Mouse (Mus musculus) cerebellum, adult 11-12 months (tissue): Measurements from ENCODE around the gene Atg7.
A peak's percentile ranks its signal among the peaks of the same experiment; 100 is the strongest.
"Not testable (repeated sequence)": the region's sequence is repeated elsewhere in the genome, so short reads cannot be mapped to it uniquely, and the experiment has no call there.

ENCODE experiments used
- DNase-seq: peaks from one replicate; pipeline ENCODE4 v3.0.0; 2022

Atg7 gene

DNA sequence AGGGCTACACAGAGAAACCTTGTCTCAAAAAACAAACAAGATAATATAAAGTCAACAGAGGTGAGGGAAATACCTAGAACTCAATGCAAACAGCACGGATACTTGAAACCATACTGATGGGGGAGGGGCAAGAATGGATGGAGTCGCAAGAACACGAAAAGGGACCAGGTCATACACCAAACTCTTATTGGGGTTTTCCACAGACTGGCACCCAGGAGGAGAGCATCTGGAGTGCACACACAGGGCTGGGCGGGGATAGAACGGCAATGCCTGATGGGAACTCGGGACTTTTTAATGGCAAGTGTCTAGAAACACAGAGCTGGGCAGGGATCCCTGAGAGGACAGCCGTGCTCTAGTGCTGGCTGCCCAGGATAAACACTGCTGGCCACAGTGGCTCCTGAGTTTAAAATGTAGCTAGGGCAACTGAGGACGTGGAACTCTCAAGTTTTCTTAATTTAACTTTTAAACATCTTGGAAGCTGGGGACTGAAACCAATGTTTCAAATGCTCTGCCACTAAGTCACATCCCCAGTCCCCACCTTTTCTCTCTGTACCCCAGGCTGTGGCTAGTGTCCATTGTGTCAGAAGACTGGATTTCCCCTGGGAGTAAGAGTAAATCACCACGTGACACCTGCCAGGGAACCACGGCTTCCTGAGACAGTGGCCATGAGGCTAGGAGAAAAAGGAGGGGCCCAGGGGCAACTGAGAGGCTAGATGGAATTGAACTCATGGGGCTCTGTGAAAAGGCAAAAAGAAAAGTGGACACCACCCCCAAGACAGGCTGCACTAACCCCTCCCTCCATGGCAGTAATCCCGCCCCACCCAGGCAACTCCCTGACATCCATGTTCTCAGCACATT is 243.8 kb downstream of the Atg7 start:
- DNase-seq: no peak

DNA sequence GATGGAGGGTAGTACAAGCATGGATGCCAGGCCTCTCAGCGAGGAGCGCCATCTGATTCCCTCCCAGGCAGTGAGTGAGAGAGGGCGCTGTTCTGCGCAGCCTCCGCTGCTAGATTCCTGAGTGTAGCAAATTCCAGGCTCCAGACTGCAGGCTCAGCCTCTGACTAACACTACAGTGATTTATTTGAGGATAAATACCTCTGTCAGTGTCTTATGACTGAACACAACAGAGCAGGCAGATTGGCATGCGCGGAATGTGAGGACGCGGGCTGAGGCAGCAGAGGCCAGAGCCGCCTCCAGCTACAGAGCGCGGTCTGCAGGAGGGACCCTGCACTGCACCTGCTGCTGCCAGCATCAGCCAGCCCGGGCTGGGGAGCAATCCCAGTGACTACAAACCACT is 246.0 kb downstream of the Atg7 start:
- peak; percentile 45 for DNase-seq

DNA sequence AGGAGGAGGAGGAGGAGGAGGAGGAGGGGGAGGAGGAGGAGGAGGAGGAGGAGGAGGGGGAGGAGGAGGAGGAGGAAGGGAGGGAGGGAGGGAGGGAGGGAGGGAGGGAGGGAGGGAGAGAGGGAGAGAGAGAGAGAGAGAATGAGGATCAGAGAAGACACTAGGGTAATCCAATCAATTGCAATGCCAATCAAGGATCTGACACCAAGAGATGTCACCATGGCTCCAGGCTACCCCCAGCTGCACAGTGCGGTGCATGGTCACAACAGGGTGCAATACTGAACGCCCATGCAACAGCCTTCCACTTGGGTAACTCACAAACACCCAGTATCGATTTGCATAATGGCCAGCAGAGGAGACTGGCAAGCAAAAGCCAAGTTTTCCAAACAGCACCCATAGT is 247.1 kb downstream of the Atg7 start:
- not testable (repeated sequence) for DNase-seq

DNA sequence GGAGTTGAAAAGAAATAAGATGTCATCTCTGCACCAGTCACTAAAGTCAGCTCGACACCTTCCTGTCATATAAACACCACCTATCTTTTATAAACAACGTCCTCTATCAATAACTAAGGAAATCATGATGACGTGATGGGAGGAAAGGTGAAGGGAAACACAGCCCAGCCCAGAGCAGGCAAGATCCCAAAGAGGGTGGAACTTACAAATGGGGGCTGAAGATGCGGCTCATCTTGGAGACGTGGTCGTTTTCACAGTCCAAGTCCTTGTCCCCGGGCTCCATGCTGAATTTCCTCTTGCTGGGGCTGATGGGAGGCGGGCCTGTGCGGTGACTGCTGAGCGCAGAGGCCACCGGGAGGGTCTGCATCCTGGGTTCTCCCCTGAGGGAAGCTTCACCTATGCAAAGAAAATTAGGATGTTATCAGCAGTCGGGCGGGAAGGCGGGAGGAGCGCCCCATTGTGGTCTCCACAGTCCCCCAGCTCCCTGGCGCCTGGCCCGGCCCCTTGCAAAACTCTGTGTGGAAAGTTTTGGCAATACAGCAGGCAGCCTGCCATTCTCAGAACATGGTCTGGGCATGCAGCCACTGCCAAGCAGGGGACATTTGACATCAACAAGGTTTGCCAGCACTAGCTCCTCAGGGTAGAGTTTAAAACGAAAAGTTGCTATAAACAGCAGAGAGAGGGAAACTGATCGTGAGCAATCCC is 247.7 kb downstream of the Atg7 start:
- peak; percentile 85 for DNase-seq

DNA sequence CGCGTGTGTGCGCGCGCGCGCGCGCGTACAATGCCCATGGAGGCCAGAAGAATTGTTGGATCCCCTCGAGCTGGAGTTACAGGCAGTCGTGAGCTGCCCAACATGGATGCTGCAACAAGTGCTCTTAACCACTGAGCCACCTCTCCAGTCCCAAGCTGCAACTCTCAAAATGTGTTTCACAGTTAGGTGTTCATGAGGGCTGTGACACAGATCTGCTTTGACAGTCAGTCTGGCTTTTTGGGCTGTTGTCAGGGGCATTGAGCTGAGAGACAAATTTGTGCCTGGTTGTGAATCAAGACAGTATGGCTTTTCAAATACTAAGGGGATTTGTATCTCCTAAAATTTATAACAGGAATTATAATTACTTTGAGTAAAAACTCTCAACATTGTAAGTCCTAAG is 248.4 kb downstream of the Atg7 start:
- no peak for DNase-seq

DNA sequence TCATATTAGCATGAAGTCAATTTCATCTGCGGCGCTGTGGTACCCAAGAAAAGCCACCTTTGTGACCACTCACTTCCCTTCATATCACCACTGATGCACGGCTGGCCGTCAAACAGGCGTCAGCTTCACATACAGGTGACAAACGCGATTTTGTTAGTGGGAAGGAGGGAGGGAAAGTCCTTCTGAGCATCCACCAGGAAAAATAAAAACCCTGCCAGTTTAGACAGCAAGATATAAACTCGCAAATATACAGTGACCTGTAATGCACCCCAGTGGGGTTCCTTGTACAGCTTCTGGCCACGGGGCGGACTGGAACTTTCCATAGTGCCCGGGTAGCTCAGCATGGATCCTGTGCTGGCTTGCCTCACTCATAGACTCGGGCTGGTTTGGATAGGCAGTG is 248.9 kb downstream of the Atg7 start:
- DNase-seq: no peak

DNA sequence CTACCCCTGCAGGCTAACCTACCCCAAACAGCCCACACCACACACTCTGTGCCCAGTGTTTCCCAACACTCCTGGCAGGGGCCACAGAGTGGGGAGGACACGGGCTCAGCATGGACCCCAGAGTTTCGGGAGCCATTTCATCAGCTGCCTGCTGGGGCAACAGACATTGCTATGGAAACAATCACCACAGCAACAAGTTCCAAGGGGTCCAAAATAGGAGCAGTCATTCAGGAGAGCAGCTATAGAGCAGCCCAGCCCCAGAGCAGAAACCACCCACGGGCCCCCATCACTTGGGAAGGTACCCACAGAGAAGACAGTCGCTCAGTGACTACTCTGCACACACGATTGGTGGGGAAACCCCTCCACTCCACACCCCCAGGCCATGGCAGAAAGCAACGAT is 249.5 kb downstream of the Atg7 start:
- no peak for DNase-seq

DNA sequence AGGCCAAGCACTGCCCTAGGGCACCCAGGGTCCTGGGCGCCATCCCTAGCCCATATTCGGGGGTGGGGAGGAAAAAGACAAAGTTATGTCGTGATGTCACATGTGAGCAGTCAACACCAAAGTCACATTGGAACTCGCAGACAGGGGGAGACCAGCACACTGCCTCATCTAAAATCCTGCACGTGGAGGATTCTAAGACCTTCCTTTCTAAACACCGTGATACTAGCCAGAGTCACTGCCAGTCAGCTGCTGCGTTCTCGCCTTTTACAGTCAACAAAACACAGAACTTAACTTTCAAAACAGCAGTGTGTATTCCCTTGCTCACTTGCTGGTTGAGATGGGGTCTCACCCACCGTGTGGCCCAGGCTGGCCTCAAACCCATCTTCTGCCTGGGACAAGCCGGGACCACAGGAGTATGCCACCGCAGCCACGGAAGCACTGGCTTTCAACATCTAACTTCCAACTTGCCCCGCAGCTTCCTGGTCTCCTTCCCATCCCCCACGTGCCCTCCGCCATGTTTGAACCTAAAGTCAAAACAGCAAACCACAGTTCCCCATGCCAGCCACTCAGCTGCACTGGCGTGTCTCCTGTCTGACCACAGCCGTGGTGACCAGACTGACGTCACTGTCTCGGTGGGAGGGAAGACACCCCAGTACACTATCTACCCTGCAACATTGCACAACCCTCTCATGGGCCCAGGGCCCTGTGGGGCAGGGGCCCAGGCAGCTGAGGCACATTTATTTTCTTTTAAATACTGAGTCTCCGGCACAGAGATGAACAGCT is 250.7 kb downstream of the Atg7 start:
- no peak for DNase-seq

DNA sequence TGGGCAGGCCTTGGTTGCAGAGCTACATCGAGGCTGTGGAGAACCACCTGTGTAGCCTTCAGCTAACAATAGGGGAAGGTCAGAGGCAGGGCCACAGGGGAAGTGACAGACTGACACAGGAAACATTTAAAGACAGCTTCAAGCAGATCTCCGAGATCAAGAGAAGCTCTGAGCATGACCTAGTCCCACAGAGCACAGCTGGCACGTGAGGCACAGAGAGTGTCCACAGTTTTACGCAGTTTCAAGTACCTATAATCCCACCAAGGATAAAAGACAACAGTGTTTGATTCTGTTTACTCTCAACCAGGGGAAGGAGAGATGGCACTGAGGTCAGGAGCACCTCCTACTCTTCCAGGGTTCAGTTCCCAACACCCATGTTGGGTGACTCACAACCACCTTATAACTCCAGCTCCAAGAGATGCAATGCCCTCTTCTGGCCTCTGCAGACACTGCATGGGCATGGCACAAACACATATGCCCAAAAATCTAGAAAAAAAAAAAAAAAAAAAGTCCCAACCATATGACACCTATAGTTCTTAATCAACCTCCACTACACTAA is 251.7 kb downstream of the Atg7 start:
- no peak for DNase-seq

DNA sequence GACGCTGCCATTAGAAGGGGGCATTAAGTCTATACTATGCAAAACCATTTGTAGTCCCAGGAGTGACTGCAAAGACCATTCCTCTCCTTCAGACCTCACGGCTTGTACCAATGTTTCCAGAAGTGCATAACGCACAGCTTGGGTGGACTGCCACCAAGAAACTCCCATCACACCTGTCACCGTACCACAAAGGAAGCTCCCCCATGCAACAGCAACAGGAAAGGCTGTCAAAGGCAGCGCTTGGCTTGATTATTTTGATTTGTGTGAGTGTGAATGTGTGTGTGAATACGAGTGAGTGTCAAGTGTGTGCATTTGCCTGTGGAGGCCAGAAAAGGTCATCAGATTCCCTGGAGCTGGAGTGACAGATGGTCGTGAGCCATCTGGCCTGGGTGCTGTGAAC is 252.3 kb downstream of the Atg7 start:
- no peak for DNase-seq

DNA sequence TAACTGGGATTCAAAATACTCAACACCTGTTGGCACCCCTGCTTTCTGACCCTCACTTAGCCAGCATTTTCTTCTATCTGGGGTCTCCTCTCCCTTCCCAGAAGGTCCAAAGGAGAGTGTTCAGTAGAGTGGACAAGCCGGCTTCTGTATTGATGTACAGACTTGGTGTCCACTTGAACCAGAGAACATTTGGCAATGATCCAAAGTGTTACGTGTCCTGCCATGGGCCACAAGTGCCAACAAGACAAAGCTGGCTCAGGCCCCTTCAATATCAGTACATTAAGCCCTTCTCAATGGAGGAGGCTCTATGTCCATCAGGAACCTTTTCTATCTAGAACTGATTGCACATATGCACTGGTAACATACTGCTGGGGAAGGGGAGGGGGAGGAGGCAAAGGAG is 253.4 kb downstream of the Atg7 start:
- no peak for DNase-seq

DNA sequence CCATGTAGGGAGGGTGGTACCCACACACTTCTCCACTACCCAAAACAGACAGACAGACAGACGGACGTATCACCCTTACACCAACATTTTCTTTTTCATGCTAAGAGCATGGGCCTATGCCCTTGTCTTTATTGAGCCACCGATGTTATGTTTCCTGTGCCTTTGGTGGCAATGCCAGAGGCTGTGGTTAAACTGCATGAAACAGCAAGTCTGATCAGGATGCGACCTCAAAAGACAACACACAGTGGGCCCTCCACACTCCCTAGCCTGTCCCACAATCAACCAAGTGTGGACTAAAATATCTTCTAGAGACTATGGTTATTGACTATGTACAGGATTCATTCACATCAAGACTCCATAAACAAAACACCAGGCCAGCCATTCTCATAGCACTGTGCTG is 256.1 kb downstream of the Atg7 start:
- DNase-seq: no peak

DNA sequence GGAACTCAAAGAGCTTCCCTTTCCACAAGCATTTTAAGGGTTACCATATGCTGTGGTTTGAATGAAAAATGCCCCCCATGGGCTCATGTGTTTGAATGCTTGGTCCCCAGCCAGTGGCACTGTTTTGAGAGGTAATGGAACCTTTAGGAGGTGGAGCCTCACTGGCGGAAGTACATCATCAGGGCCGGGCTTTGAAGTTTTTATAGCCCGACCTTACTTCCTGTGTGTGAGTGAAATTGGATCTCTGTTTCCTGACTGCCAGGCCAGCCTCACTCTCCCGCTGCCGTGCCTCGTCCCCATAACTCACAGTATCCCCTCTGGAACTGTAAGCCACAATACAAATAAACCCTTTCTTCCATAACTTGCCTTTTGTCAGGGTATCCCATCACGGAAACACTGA is 256.8 kb downstream of the Atg7 start:
- no peak for DNase-seq

DNA sequence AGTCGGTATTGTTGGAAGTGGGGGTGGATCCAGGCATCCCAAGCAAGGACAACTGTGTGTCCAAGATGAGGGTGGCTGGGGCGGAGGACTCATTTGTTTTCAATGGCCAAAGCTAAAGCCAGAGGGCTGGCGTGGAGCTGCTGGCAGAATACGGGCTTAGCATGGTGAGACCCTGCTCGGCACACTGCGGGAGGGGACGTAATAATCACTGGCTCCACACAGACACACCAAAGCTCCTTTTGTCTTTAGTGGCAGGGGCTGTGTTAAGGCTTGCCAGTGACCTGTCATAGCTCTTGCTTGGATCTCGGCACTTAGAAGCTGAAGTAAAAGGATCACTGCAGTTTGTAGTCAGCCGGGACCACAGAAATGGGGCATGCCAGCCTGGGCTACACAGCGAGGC is 257.3 kb downstream of the Atg7 start:
- DNase-seq: no peak

DNA sequence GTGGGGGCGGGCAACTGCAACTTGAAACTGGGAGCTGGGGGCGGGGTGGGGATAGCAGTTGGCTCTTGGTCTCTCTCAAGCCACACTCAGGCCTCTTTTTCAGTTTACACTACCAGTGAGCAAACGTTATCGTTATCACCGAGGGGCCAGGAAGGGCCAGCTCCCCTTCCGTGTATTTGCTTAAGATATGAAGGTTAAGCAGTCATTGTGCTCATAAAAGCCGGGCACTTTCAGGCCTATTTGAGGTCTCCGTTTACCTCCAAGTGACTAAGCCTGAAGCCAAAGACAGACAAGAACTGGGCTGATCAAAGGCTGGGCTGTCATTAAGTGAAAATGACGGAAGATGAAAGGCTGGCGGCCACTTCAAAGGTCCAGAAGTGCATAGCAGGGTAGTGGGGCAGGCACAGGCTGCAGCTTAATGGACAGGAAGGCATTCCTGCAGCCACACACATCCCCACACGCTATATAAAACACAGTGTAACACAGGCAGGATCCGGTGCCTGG is 258.5 kb downstream of the Atg7 start:
- DNase-seq: no peak

DNA sequence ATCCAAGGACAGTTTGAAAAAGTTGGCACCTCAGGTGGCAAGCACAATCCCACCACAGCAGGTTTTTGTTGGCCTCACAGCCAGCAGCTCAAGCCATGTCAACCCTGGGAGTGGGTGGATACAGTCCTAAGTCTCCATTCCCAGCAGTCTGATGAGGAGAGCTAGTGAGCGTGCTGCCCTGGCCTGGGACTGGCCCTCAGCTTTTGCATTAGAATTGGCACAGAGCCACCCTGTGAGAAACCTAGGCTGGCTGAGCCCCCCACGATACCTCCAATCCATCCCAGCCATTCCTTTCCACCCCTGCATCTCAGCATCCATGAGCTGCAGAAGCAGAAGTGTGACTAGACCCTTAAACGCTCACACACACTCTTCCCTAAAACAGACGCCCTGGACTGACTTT is 259.0 kb downstream of the Atg7 start:
- no peak for DNase-seq

DNA sequence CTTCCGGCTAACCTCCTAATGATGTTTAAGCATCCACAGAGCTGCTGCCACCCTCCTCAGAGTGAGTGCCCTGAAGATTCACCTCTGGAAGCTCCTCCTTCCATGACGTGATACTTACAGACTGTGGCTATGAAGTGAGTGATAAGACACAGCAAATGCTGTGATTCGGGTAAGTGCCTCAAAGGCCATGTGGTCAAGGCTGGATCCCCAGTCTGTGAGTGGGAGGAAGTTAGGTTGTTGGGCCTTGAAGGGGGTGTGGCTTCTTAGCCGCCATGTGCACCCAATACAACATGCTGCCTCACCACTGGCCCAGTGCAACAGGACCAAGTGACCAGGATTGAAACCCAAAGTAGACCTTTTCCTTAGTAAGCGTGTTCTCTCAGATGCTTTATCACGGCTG is 261.3 kb downstream of the Atg7 start:
- no peak for DNase-seq

DNA sequence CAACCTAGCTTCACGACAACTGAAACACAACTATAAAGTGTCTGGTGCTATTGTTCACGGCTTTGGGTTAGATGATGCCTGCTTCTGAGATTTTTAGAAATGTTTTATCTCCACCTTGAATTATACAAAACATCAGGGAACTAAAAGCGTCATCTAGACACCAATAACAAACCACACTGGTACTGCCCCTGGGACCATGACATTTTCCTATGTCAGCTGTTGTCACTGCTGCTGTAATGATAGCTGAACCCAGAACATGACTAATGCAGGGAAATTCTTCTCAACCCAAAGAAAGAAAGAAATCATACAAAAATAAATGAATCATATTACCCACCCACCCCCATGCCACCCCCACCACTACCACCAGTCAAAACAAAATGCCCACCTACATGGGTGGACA is 261.9 kb downstream of the Atg7 start:
- no peak for DNase-seq

DNA sequence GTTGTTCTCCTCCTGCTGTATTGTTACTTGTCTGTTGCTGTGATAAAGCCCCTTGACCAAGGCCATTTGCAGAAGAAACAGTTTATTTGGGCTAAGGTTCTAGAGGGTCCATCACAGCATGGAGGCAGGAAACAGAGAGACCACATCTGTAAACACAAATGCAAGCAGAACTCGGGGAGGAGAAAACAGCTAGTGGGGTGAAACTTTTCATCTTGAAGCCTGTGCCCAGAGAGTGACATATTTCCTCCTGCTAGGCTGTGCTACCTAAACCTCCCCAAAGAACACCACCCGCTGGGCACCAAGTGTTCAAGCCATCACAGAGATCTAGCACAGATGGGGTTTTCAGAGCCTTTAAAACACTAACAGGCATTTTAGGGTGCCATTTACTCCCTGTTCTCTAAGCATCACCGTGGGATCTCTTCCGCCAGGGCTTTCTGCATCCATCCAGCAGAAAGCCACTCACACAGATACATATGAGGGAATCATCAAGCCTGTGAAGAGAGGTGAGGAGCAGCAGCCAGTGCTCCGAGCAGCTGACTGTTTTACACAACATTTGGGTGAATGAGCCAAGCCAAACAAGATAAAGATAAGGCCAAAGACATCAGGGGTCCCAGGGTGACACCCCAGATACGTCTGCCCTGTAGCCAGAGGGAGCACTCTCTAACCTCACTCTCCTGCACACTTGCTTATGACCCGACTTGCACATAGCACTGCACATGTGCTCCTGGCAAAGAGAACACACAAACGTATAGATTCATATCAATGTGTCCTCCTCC is 262.5 kb downstream of the Atg7 start:
- no peak for DNase-seq

DNA sequence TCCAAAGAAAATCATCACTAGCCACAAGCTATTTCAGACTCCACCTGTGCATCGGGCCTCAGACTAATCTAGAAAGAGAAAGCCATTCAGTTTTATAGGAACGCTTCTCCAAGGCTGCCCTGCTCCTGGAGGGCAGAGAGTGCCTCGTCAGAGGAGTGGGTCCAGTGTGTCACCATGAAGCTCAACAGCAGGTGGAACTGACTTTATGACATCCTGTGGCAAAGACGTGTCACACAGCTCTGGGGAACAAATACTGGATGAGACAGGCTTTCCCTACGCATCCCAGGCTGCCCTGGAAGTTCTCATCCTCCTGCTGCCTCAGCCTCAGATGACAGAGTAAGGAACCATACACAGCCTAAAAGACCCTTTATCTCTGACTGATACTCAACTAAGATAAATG is 263.3 kb downstream of the Atg7 start:
- no peak for DNase-seq

DNA sequence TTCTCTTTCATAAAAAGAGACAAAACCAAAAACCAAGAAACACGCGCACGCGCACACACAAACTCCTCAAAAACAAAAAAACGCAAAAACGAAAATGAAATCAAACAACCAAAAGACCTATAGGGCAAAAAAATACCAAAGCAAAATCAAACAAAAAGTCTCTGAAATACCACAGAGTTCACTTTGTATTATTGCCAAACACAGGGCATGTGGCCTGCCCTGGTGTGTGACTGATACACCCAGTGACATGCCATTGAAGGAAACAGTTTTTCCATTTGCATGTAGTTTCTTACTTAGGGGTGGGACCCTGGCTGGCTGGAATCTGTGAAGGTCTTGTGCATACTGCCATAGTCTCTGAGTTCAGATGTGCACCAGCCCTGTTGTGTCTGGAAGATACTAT is 264.6 kb downstream of the Atg7 start:
- no peak for DNase-seq

DNA sequence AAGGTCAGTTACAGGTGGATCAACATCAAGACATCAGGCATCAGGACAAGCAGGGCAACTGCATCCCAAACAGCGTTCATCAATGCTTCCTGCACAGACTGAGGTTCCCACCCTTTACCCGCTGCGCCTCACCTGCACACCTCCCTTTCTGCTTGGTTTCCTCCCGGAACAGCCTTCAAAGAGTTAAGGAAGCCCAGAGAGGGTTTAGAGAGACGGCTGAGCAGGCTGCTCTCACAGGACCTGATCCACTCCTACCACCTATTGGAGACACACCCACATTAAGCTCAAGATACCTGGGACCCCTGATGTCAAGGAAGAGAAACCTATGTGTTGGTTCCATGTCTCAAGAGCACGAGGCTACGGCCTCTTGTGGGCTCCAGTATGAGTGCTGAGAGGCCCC is 266.9 kb downstream of the Atg7 start:
- no peak for DNase-seq
